ENCODE assay signal across 26 mouse cellular contexts in the genomic region with DNA sequence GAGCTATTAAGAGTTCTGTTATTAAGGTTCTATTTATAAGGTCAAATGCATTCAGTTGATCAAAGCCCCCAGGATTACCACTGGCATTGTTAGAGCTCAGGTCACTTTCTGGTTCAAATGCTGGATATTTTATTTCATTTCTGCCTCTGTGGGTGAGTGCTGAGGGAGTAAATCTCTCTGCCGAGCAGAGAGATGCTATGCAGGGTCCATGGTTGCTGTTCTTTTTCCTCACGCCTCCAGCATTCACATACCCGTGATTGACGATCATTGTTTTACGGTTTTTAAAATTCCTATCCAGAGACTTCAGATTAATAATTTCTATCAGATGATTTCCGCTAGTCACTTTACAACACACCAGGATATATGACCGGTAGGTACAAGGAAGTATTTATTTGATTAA.
A peak's percentile ranks its signal among the peaks of the same experiment; 100 is the strongest.
DNase-seq lines count a peak whose midpoint lies in the region; ATAC-seq and TF ChIP-seq lines count a peak whose summit lies in the region.
"Had no signal": no experiment of that assay in that cellular context is flagged by ENCODE, and none has a peak within 500 bp of the region (broad histone marks: within the 10 kb centered on the region; RNA-seq: fewer than 3 reads in every experiment).

No protein-coding gene starts in this region.

- H3K36me3 ChIP-seq in hindbrain, embryonic 15.5 days = no peaks in the 10 kb centered on the region
- H3K36me3 ChIP-seq in hindbrain, embryonic 11.5 days (ENCODE audit: control insufficient read depth, insufficient read depth, low read length) = no peaks in the 10 kb centered on the region
- no peaks in the 10 kb centered on the region for H3K36me3 ChIP-seq in midbrain, postnatal 0 days (ENCODE audit: insufficient read depth, low read length)
- no peaks in the 10 kb centered on the region for H3K36me3 ChIP-seq in midbrain, embryonic 15.5 days (replicated peaks)
- H3K36me3 ChIP-seq in hindbrain, postnatal 0 days (ENCODE audit: insufficient read depth, low read length) = no peaks in the 10 kb centered on the region
- H3K36me3 ChIP-seq in neural tube, embryonic 14.5 days (ENCODE audit: control insufficient read depth, insufficient read depth, low read length) = no peaks in the 10 kb centered on the region
- H3K36me3 ChIP-seq: embryonic facial prominence, embryonic 10.5 days; embryonic facial prominence, embryonic 13.5 days; forebrain, embryonic 12.5 days; forebrain, embryonic 15.5 days had no signal

- H3K4me1 ChIP-seq in hindbrain, embryonic 15.5 days (replicated peaks) = no peaks in the 10 kb centered on the region
- no peaks in the 10 kb centered on the region for H3K4me1 ChIP-seq in hindbrain, embryonic 11.5 days (replicated peaks; ENCODE audit: control insufficient read depth, insufficient read depth, low read length)
- no peaks in the 10 kb centered on the region for H3K4me1 ChIP-seq in midbrain, postnatal 0 days (ENCODE audit: insufficient read depth, low read length)
- no peaks in the 10 kb centered on the region for H3K4me1 ChIP-seq in midbrain, embryonic 15.5 days
- H3K4me1 ChIP-seq in hindbrain, postnatal 0 days (ENCODE audit: insufficient read depth, low read length) = no peaks in the 10 kb centered on the region
- peaks cover 4% of the 10 kb centered on the region; the same call in 1 of the 2 replicates for H3K4me1 ChIP-seq in neural tube, embryonic 14.5 days (ENCODE audit: control insufficient read depth, insufficient read depth, low read length)
- H3K4me1 ChIP-seq: embryonic facial prominence, embryonic 13.5 days; forebrain, embryonic 12.5 days; forebrain, embryonic 15.5 days had no signal

- 0 out of 2 replicates have a peak overlapping the region, but pooled peaks have one; percentile 38 for H3K27ac ChIP-seq in hindbrain, embryonic 15.5 days (replicated peaks)
- H3K27ac ChIP-seq in hindbrain, embryonic 11.5 days (ENCODE audit: low read depth, low read length) = no peak overlapping the region
- 0 out of 2 replicates have a peak overlapping the region, but pooled peaks have one; percentile 18 for H3K27ac ChIP-seq in midbrain, postnatal 0 days (ENCODE audit: low read depth, low read length)
- H3K27ac ChIP-seq in midbrain, embryonic 15.5 days = no peak overlapping the region
- H3K27ac ChIP-seq in hindbrain, postnatal 0 days = no peak overlapping the region
- H3K27ac ChIP-seq in neural tube, embryonic 14.5 days (ENCODE audit: low read depth, low read length) = peak overlapping the region; percentile 55; the same call in 1 of the 2 replicates
- H3K27ac ChIP-seq: embryonic facial prominence, embryonic 10.5 days; embryonic facial prominence, embryonic 13.5 days; forebrain, embryonic 12.5 days; forebrain, embryonic 15.5 days; gastrocnemius, adult 2 months had no signal

- 43% methylated on average over 7 of the region's 7 CpGs for WGBS in hindbrain, embryonic 15.5 days
- 70% methylated on average over 7 of the region's 7 CpGs for WGBS in hindbrain, embryonic 11.5 days
- 46% methylated on average over 7 of the region's 7 CpGs for WGBS in midbrain, postnatal 0 days
- 50% methylated on average over 7 of the region's 7 CpGs for WGBS in midbrain, embryonic 15.5 days
- WGBS in hindbrain, postnatal 0 days = 42% methylated on average over 7 of the region's 7 CpGs
- 38% methylated on average over 7 of the region's 7 CpGs for WGBS in neural tube, embryonic 14.5 days

- no peak for TF ChIP-seq CTCF in midbrain, postnatal 0 days (IDR thresholded peaks at IDR 0.05)
- no peak for TF ChIP-seq CTCF in hindbrain, postnatal 0 days (IDR thresholded peaks at IDR 0.05; ENCODE audit: low read depth)

- no peak for DNase-seq in hindbrain, embryonic 11.5 days (ENCODE audit: low spot score)
- DNase-seq in midbrain, postnatal 0 days (ENCODE audit: low spot score) = no peak
- DNase-seq in hindbrain, postnatal 0 days (ENCODE audit: low spot score) = no peak
- no peak for DNase-seq in urinary bladder, adult 2 months (ENCODE audit: low spot score)
- DNase-seq: adrenal gland, adult 2 months; adrenal gland, postnatal 14 days; cerebellum, adult 11-12 months; cerebellum, adult 8-10 months; cerebellum, postnatal 10 days; cerebellum, postnatal 36 days; embryo, embryonic 11 days; gastrocnemius, adult 2 months; gastrocnemius, postnatal 14 days; heart, adult 11 months had no signal

- H3K9me3 ChIP-seq in hindbrain, embryonic 15.5 days = no peaks in the 10 kb centered on the region
- no peaks in the 10 kb centered on the region for H3K9me3 ChIP-seq in hindbrain, embryonic 11.5 days (ENCODE audit: control insufficient read depth, low read length)
- H3K9me3 ChIP-seq in midbrain, postnatal 0 days (ENCODE audit: low read length) = no peaks in the 10 kb centered on the region
- no peaks in the 10 kb centered on the region for H3K9me3 ChIP-seq in midbrain, embryonic 15.5 days
- no peaks in the 10 kb centered on the region for H3K9me3 ChIP-seq in hindbrain, postnatal 0 days (ENCODE audit: low read length)
- no peaks in the 10 kb centered on the region for H3K9me3 ChIP-seq in neural tube, embryonic 14.5 days (ENCODE audit: control insufficient read depth, low read length)
- H3K9me3 ChIP-seq: embryonic facial prominence, embryonic 10.5 days; embryonic facial prominence, embryonic 13.5 days; forebrain, embryonic 12.5 days; forebrain, embryonic 15.5 days had no signal

- H3K4me3 ChIP-seq in hindbrain, embryonic 15.5 days = no peak overlapping the region
- H3K4me3 ChIP-seq in hindbrain, embryonic 11.5 days (ENCODE audit: low read depth, low read length) = no peak overlapping the region
- H3K4me3 ChIP-seq in midbrain, postnatal 0 days (ENCODE audit: low read depth, low read length) = no peak overlapping the region
- H3K4me3 ChIP-seq in midbrain, embryonic 15.5 days = no peak overlapping the region
- no peak overlapping the region for H3K4me3 ChIP-seq in hindbrain, postnatal 0 days (ENCODE audit: low read length)
- H3K4me3 ChIP-seq in neural tube, embryonic 14.5 days (ENCODE audit: low read depth, low read length) = no peak overlapping the region
- H3K4me3 ChIP-seq: embryonic facial prominence, embryonic 10.5 days; embryonic facial prominence, embryonic 13.5 days; erythroblast, embryonic 14.5 days; forebrain, embryonic 12.5 days; forebrain, embryonic 15.5 days; gastrocnemius, adult 2 months had no signal

- no peaks in the 10 kb centered on the region for H3K27me3 ChIP-seq in hindbrain, embryonic 15.5 days
- no peaks in the 10 kb centered on the region for H3K27me3 ChIP-seq in hindbrain, embryonic 11.5 days (ENCODE audit: control insufficient read depth, insufficient read depth, low read length)
- H3K27me3 ChIP-seq in midbrain, postnatal 0 days (ENCODE audit: insufficient read depth, low read length) = no peaks in the 10 kb centered on the region
- H3K27me3 ChIP-seq in midbrain, embryonic 15.5 days (replicated peaks) = no peaks in the 10 kb centered on the region
- H3K27me3 ChIP-seq in hindbrain, postnatal 0 days (ENCODE audit: insufficient read depth, low read length) = no peaks in the 10 kb centered on the region
- H3K27me3 ChIP-seq in neural tube, embryonic 14.5 days (ENCODE audit: control insufficient read depth, insufficient read depth, low read length) = no peaks in the 10 kb centered on the region
- H3K27me3 ChIP-seq: embryonic facial prominence, embryonic 13.5 days; forebrain, embryonic 12.5 days; forebrain, embryonic 15.5 days had no signal

- no peak for ATAC-seq in hindbrain, embryonic 15.5 days (ENCODE audit: low FRiP score, low read depth)
- ATAC-seq in hindbrain, embryonic 11.5 days (ENCODE audit: low FRiP score) = no peak
- no peak for ATAC-seq in midbrain, postnatal 0 days (ENCODE audit: low FRiP score)
- no peak for ATAC-seq in midbrain, embryonic 15.5 days (replicated peaks)
- ATAC-seq in hindbrain, postnatal 0 days = no peak
- peak; percentile 63 for ATAC-seq in neural tube, embryonic 14.5 days (ENCODE audit: low read depth)
- no peak for ATAC-seq in cerebellum, adult (ENCODE audit: insufficient number of reproducible peaks, low FRiP score, low TSS enrichment)
- ATAC-seq: CD4-positive, CD25-positive, alpha-beta regulatory T cell, adult 4 months; forebrain, embryonic 15.5 days; inflammation-experienced regulatory T-cells, adult 6 months had no signal

- no peak overlapping the region for H3K9ac ChIP-seq in hindbrain, embryonic 15.5 days
- H3K9ac ChIP-seq in hindbrain, embryonic 11.5 days (ENCODE audit: low read depth, low read length) = no peak overlapping the region
- H3K9ac ChIP-seq in midbrain, postnatal 0 days (replicated peaks; ENCODE audit: low read length, poor library complexity, severe bottlenecking) = no peak overlapping the region
- H3K9ac ChIP-seq in midbrain, embryonic 15.5 days = no peak overlapping the region
- no peak overlapping the region for H3K9ac ChIP-seq in hindbrain, postnatal 0 days (replicated peaks; ENCODE audit: low read length)
- H3K9ac ChIP-seq in neural tube, embryonic 14.5 days (replicated peaks; ENCODE audit: low read depth, low read length) = no peak overlapping the region
- H3K9ac ChIP-seq: embryonic facial prominence, embryonic 13.5 days; forebrain, embryonic 12.5 days; forebrain, embryonic 15.5 days had no signal

- H3K4me2 ChIP-seq in hindbrain, embryonic 15.5 days = no peak overlapping the region
- H3K4me2 ChIP-seq in hindbrain, embryonic 11.5 days (replicated peaks; ENCODE audit: low read depth, low read length) = no peak overlapping the region
- no peak overlapping the region for H3K4me2 ChIP-seq in midbrain, postnatal 0 days (ENCODE audit: low read depth, low read length, poor library complexity, severe bottlenecking)
- no peak overlapping the region for H3K4me2 ChIP-seq in midbrain, embryonic 15.5 days
- H3K4me2 ChIP-seq in hindbrain, postnatal 0 days (ENCODE audit: low read depth, low read length) = 0 out of 2 replicates have a peak overlapping the region, but pooled peaks have one; percentile 3
- peak overlapping the region; percentile 8; the same call in 1 of the 2 replicates for H3K4me2 ChIP-seq in neural tube, embryonic 14.5 days (ENCODE audit: low read depth, low read length)
- H3K4me2 ChIP-seq: embryonic facial prominence, embryonic 13.5 days; forebrain, embryonic 12.5 days; forebrain, embryonic 15.5 days; heart, embryonic 11.5 days had no signal

Comparison
In these comparisons a context has a peak if more than half of its experiments do, and no peak if none do; other contexts are left out.
1. H3K27ac ChIP-seq: peak in hindbrain, embryonic 15.5 days (single experiment), midbrain, postnatal 0 days (single experiment) and neural tube, embryonic 14.5 days (single experiment); none in hindbrain, embryonic 11.5 days (single experiment), midbrain, embryonic 15.5 days (single experiment) and hindbrain, postnatal 0 days (single experiment).
2. H3K4me2 ChIP-seq: peak in hindbrain, postnatal 0 days (single experiment) and neural tube, embryonic 14.5 days (single experiment); none in hindbrain, embryonic 15.5 days (single experiment), hindbrain, embryonic 11.5 days (single experiment), midbrain, postnatal 0 days (single experiment) and midbrain, embryonic 15.5 days (single experiment).